Mouse (Mus musculus) cerebellum, adult 2 months (tissue): Measurements from ENCODE around the gene Cass4. TPM values are rescaled to one million over a fixed set of nuclear protein-coding genes. Genes with fewer than 3 reads are reported as not detected.
A peak's percentile ranks its signal among the peaks of the same experiment; 100 is the strongest.

Experiments
- DNase-seq, 2 experiments: peaks; one replicate each; pipeline ENCODE4 v3.0.0; 2021
- H3K27ac ChIP-seq: fragments of 200-500 bp; 2 replicates; pipeline ENCODE4 v1.5.1; 2012; ENCODE audit warnings: low read length, control low read depth, inconsistent platforms; ENCODE audit not compliant: insufficient read depth
- H3K27me3 ChIP-seq: fragments of 200-500 bp; 2 replicates; pipeline ENCODE4 v1.6.1; 2012; ENCODE audit warnings: inconsistent platforms, mild to moderate bottlenecking, low read length, moderate library complexity; ENCODE audit not compliant: control insufficient read depth, insufficient read depth
- H3K4me1 ChIP-seq: fragments of 200-500 bp; 2 replicates; pipeline ENCODE4 v1.6.1; 2011; ENCODE audit warnings: low read length; ENCODE audit not compliant: control insufficient read depth, insufficient read depth
- H3K4me3 ChIP-seq: fragments of 200-500 bp; replicated peaks from 2 replicates; pipeline ENCODE3; 2011; ENCODE audit warnings: mild to moderate bottlenecking, low read depth, low read length, control low read depth; ENCODE audit not compliant: insufficient read depth
- CTCF ChIP-seq: fragments of 200-500 bp; IDR thresholded peaks from 2 replicates; pipeline ENCODE4 v1.5.1; 2011; ENCODE audit warnings: low read depth, mild to moderate bottlenecking, control low read depth, low read length, moderate library complexity, borderline replicate concordance; ENCODE audit not compliant: insufficient read depth
- POLR2A ChIP-seq: fragments of 200-500 bp; IDR thresholded peaks from 2 replicates; pipeline ENCODE4 v1.6.1; 2011; ENCODE audit warnings: low read length, control low read depth, borderline replicate concordance; ENCODE audit not compliant: insufficient read depth
- WGBS: fragments of 180-500 bp; shearing (Covaris S2); methylation state at CpG from one replicate; pipeline ENCODE4 v1.1.7; 2018; 5-methylcytosine and 5-hydroxymethylcytosine counted together
- polyA plus RNA-seq: library from polyadenylated mRNA; depleted of rRNA; stranded (reverse); fragments of >200 nt; gene quantifications from 2 replicates; pipeline ENCODE4 v1.2.3, GENCODE M21; 2012

The Cass4 gene
- polyA plus RNA-seq, 1 experiment, result 0.11 TPM

DNA sequence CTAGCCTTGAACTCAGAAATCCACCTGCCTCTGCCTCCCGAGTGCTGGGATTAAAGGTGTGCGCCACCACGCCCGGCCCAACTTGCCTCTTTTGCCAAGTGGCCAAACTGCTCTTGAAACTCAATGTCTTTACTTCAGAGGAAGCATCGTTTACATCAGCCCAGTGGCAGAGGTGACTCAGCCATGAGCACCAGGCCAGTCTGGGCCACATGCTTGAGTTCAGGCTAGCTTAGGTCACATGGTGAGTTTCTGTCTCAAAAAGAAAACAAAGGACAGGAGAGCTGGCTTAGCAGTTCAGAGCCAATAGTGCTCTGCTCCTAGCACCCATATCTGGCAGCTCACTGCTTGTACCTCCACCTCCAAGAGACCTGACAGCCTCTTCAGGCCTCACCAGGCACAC, 73.6 kb downstream of the Cass4 start:
- H3K27me3 ChIP-seq, result no peaks in the 10 kb centered on the region
- 0 out of 2 replicates have a peak, but pooled peaks cover 3% of the 10 kb centered on the region for H3K4me1 ChIP-seq
- H3K27ac ChIP-seq, result no peak overlapping the region
- TF ChIP-seq POLR2A (no peak), CTCF (no peak)
- no peak for DNase-seq
- 91% methylated on average over 5 of the region's 5 CpGs for WGBS
- no peak overlapping the region for H3K4me3 ChIP-seq

DNA sequence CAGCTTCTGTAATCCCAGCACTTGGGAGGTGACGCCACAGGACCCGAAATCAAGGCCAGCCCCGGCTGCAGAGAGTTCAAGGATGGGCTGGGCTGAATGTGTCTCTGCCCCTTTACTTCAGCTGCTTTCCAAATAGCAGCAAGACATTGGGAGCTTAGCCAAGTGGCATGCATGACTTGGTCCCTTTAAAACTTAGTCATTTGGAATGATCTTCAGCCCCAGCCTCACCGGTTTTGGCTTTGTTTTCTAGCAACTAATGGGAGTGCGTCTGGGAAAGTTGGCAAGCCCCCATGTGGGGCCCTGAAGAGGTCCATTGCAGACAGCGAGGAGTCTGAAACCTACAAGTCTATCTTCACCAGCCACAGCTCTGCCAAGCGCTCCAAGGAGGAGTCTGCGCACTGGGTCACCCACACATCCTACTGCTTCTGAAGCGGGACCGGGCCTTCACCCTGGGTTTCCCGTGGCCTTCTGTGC, 74.8 kb downstream of the Cass4 start:
- Histone ChIP-seq H3K27me3 (no peaks in the 10 kb centered on the region), H3K4me3 (no peak overlapping the region), H3K4me1 (no peaks in the 10 kb centered on the region), H3K27ac (no peak overlapping the region)
- DNase-seq, result peak in 1 of 2 experiments; percentile 25
- TF ChIP-seq POLR2A (no peak), CTCF (no peak)
- 18% methylated on average over 11 of the region's 11 CpGs for WGBS

DNA sequence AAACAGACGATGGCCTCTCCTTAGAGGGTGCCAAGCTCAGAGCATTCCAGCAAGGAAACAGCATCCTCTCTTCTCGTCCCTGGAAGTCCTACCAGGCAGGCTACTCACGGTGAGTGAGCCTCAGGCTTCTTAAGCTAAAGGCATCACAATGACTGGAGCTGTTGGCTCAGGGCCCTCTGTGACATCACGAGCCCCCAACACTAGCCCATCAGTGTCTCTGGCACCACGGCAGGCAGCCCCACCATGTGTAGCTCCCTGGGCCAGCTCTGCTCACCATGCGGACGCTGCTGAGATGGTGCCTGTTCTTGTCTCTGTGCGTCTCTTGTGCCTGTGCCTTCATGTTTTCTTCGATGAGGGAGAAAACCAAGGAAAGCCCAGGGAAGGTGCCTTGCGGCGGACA, 78.7 kb downstream of the Cass4 start, which contains the start of gene Fam209:
Fam209 (plus strand) TSS at position 203 of the 400 bp plus-strand sequence.
- no peak within 1 kb of the TSS for H3K27ac ChIP-seq
- peaks cover 1% of the 10 kb centered on the region; the same call in 1 of the 2 replicates for H3K27me3 ChIP-seq
- DNase-seq, result no peak
- TF ChIP-seq POLR2A (no peak), CTCF (no peak)
- H3K4me3 ChIP-seq, result no peak within 1 kb of the TSS
- 38% methylated on average over 11 of the region's 11 CpGs for WGBS
- H3K4me1 ChIP-seq, result no peaks in the 10 kb centered on the region

DNA sequence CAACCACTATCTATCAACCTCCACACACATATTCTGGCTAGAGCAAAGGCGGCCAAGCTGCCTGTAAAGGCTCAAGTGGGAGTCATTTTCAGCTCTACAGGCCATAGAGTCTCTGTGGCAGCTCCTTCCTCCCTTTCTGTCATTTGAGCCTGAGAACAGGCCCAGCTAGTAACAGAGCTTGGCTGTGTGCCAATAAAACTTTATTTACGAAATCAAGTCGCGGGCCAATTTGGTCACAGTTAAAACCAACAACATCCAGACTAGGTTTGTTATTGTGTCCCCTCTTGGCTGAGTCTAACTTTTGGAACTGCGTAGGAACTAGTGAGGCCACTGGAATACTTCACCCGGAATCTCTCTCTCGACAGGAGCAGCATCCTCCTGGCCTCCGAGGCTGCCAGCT, 80.0 kb downstream of the Cass4 start:
- Histone ChIP-seq H3K27ac (no peak overlapping the region), H3K4me1 (no peaks in the 10 kb centered on the region), H3K27me3 (peaks cover 1% of the 10 kb centered on the region; the same call in 1 of the 2 replicates), H3K4me3 (no peak overlapping the region)
- WGBS, result 11% methylated on average over 8 of the region's 8 CpGs
- DNase-seq, result no peak
- no peak for TF ChIP-seq POLR2A
- no peak for TF ChIP-seq CTCF

DNA sequence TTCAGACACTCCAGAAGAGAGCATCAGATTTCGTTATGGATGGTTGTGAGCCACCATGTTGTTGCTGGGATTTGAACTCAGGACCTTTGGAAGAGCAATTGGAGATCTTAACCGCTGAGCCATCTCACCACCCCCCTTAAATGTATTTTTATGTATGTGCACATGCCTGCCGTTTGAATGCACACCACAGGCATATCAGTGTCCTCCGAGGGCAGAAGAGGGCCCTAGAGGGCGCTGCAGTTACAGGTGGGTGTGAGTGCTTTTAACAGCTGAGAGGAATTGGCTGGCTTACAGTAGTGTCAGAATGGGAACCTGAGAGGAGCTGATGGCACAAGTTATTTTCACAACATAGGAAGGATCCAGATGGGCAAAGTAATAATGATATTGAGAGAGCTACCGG, 81.4 kb downstream of the Cass4 start:
- peaks cover 1% of the 10 kb centered on the region; the same call in 1 of the 2 replicates for H3K27me3 ChIP-seq
- no peaks in the 10 kb centered on the region for H3K4me1 ChIP-seq
- no peak overlapping the region for H3K27ac ChIP-seq
- H3K4me3 ChIP-seq, result no peak overlapping the region
- peak; percentile 18; the same call in 1 of the 2 replicates for TF ChIP-seq CTCF
- TF ChIP-seq POLR2A, result no peak
- 37% methylated on average over 6 of the region's 6 CpGs for WGBS
- DNase-seq, result no peak

DNA sequence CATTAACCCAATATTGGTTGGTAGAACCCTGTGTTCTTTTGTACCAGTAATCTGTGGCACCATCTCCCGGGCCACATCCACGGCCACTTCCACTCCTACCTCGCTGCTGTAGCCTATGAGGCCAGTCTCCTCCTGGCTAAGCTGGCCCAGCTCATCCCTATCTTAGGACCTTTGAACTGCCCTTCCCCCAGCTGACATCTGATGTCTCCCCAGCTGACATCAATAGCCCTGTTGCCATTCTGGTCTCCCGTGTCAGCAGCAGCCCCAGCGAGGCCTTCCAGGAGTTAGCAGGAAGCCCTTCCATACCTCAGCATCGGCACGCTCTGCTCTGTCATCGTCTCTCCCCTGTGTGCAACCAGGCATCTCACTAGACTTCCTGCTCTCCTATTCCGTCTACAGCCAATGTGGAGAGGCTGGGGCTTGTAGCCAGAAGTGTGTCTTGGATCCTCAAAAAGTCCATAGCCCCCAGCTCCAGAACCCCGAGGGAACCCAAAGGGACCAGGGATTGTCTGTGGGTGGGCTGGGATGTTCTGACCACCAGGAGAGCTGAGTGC, 83.2 kb downstream of the Cass4 start:
- TF ChIP-seq CTCF, result no peak
- TF ChIP-seq POLR2A, result no peak
- 22% methylated on average over 10 of the region's 10 CpGs for WGBS
- H3K27me3 ChIP-seq, result peaks cover 1% of the 10 kb centered on the region; the same call in 1 of the 2 replicates
- H3K4me3 ChIP-seq, result no peak overlapping the region
- no peak overlapping the region for H3K27ac ChIP-seq
- no peaks in the 10 kb centered on the region for H3K4me1 ChIP-seq
- DNase-seq, result no peak

DNA sequence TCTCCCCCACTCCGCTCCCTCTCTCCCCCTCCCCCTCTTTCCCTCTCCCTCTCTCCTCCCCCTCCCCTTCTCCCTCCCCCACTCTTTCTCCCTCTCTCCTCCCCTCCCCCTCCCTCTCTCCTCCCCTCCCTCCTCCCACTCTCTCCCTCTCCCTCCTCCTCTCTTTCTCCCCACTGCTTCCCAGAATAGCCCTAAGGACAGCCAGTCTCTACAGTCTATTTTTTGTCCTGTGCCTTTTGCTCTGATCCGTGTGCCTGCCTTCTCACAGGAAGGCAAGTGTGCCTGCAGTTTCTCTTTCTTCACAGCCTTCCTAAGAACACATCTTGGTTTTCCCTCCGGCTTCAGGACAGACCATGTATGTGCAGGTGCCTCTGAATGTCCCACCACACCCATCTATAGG, 83.8 kb downstream of the Cass4 start:
- H3K27me3 ChIP-seq, result peaks cover 1% of the 10 kb centered on the region; the same call in 1 of the 2 replicates
- no peak for TF ChIP-seq POLR2A
- no peak for TF ChIP-seq CTCF
- WGBS, result 16% methylated on average over 3 of the region's 3 CpGs

DNA sequence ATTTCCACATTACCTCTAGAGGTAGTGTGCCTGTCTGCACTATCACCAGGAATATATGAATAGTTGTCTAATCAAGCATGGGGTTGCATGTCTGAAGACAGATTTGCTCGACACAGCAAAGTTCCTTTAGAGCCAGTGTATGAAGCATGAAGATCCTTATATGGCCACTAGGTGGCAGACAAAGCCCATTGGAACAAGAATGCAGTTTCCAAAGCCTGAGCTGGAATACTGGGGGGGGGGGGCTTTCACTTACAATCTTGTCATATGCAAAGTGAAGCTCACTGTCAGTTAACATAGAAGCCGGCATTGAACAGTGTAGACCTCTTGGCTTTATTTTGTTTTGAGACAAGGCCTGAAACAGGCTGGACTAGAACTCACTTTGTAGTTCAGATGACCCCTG, 84.3 kb downstream of the Cass4 start:
- TF ChIP-seq POLR2A (no peak), CTCF (peak; percentile 38; the same call in 1 of the 2 replicates)
- Histone ChIP-seq H3K4me3 (no peak overlapping the region), H3K27me3 (peaks cover 1% of the 10 kb centered on the region; the same call in 1 of the 2 replicates), H3K27ac (no peak overlapping the region), H3K4me1 (no peaks in the 10 kb centered on the region)
- DNase-seq, result no peak
- 3% methylated on average over 2 of the region's 2 CpGs for WGBS

More for the DNA sequence above, 83.8 kb downstream of the Cass4 start:
- no peak overlapping the region for H3K4me3 ChIP-seq
- H3K4me1 ChIP-seq, result no peaks in the 10 kb centered on the region
- no peak overlapping the region for H3K27ac ChIP-seq
- DNase-seq, result no peak
